Mouse (Mus musculus) granulocyte monocyte progenitor cell, adult 5-6 weeks (primary cell): ENCODE measurements at regions not wholly inside any gene's neighbourhood (a gene's known extent, or its start where the extent isn't known, plus 50 kb on each side); places are given as distances from the start of the nearest gene placed in this dataset.
"Not testable (repeated sequence)": the region's sequence is repeated elsewhere in the genome, so short reads cannot be mapped to it uniquely, and the experiment has no call there.

Experiments used
- ATAC-seq: replicated peaks from 2 replicates; pipeline ENCODE4 v1.8.0; 2016; ENCODE audit warnings: mild to moderate bottlenecking, moderate TSS enrichment, inconsistent platforms; ENCODE audit not compliant: poor library complexity, severe bottlenecking

- ATAC-seq, result not testable (repeated sequence)
Observed at GRCm38 (mm10) chr17:74138517-74138916, 90.8 kb upstream of the Srd5a2 start.

- ATAC-seq, result peak; percentile 58
Observed at GRCm38 (mm10) chr17:74134976-74135375, 87.3 kb upstream of the Srd5a2 start.

- ATAC-seq, result no peak
Observed at GRCm38 (mm10) chr17:74131534-74131933, 83.8 kb upstream of the Srd5a2 start.

GRCm38 (mm10) chr17:74122944-74123343 is 75.2 kb upstream of the Srd5a2 start:
- ATAC-seq, result peak; percentile 97

GRCm38 (mm10) chr17:74120969-74121368 is 73.3 kb upstream of the Srd5a2 start:
- ATAC-seq, result no peak
